Mouse (Mus musculus) stomach, postnatal 0 days (tissue): ENCODE measurements around the gene Il12a.

ENCODE experiments used
- CTCF ChIP-seq: IDR thresholded peaks from 2 replicates; pipeline ENCODE4 v1.5.1; 2016; ENCODE audit warnings: antibody characterized with exemption, low read depth, mild to moderate bottlenecking, moderate library complexity
- EP300 ChIP-seq: optimal IDR thresholded peaks from 2 replicates; pipeline ENCODE3; 2016; ENCODE audit warnings: antibody characterized with exemption

DNA sequence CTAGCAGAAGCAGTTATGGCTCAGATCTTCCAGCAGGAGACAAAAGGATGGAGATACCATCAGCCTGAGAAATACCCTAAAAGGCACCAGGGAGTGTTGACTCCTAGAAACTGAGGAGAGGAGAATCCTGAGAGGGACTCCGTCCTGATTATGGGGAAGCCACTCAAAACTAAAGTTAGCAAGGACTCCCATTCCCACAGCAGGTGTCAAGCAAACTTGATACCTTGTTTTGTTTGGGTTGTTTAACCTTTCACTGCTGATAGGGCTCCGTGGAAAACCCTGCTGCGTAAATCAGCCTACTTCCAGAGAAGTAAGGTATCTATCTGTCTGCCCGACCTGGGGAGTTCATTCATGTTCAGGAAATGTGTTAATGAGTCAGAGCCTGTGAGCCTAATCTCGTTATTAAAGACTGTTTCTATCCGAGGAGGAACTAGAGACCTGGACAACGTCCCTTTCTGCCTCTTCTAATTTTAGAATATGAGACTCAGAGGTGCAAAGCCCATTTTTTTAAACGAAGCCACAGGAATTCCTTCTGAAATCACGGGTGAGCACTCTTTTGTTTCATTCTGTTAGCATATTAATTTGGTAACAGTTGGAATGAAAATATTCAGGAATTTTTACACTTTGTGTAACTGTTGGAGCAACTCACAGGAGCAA lies 32.7 kb upstream of the Il12a start:
- TF ChIP-seq CTCF (no peak), EP300 (no peak)
